Mouse (Mus musculus): ENCODE measurements around the gene Ppp1r9b. TPM values are rescaled to one million over a fixed set of nuclear protein-coding genes. Genes with fewer than 3 reads are reported as not detected.
A peak's percentile ranks its signal among the peaks of the same experiment; 100 is the strongest.

Ppp1r9b gene
- 129 TPM in 1 of 2 replicates, not detected in the other for polyA plus RNA-seq (2012; ENCODE audit: insufficient read depth, insufficient read length, low replicate concordance, missing spikeins)

GRCm38 (mm10) chr11:94990749-94991577, at the start of gene Ppp1r9b:
TSS of gene Ppp1r9b (plus strand) at chr11:94991035.
- peak; percentile 57 for TF ChIP-seq POLR2A (IDR thresholded peaks at IDR 0.05; ENCODE audit: insufficient read depth, low read depth, low read length)
- peak; percentile 61; the same call in 1 of the 2 replicates for TF ChIP-seq CTCF (IDR thresholded peaks at IDR 0.05; ENCODE audit: insufficient read depth, low read depth, low read length)
- Histone ChIP-seq H3K4me1 (ENCODE audit: control insufficient read depth, insufficient read depth, low read length) (peaks cover 44% of the 10 kb centered on the region), H3K27ac (ENCODE audit: insufficient read depth, low read depth, low read length) (peak within 1 kb of the TSS; percentile 99), H3K4me3 (ENCODE audit: insufficient read depth, low read depth, low read length) (peak within 1 kb of the TSS; percentile 92)
- WGBS = under 1% methylated on average over 56 of the region's 69 CpGs

- Histone ChIP-seq H3K4me3 (ENCODE audit: insufficient read depth, low read depth, low read length) (no peak overlapping the region), H3K4me1 (ENCODE audit: control insufficient read depth, insufficient read depth, low read length) (peaks cover 33% of the 10 kb centered on the region), H3K27ac (ENCODE audit: insufficient read depth, low read depth, low read length) (no peak overlapping the region)
- TF ChIP-seq CTCF (IDR thresholded peaks at IDR 0.05; ENCODE audit: insufficient read depth, low read depth, low read length) (no peak), POLR2A (IDR thresholded peaks at IDR 0.05; ENCODE audit: insufficient read depth, low read depth, low read length) (no peak)
- WGBS = 49% methylated on average over 9 of the region's 9 CpGs
Observed at GRCm38 (mm10) chr11:94941121-94941520, 49.7 kb upstream of the Ppp1r9b start.

GRCm38 (mm10) chr11:94941776-94942175, 49.1 kb upstream of the Ppp1r9b start:
- H3K4me1 ChIP-seq (ENCODE audit: control insufficient read depth, insufficient read depth, low read length) = peaks cover 29% of the 10 kb centered on the region
- no peak overlapping the region for H3K4me3 ChIP-seq (ENCODE audit: insufficient read depth, low read depth, low read length)
- no peak overlapping the region for H3K27ac ChIP-seq (ENCODE audit: insufficient read depth, low read depth, low read length)
- 92% methylated on average over 8 of the region's 8 CpGs for WGBS
- TF ChIP-seq CTCF (IDR thresholded peaks at IDR 0.05; ENCODE audit: insufficient read depth, low read depth, low read length) (no peak), POLR2A (IDR thresholded peaks at IDR 0.05; ENCODE audit: insufficient read depth, low read depth, low read length) (no peak)

- Histone ChIP-seq H3K27ac (ENCODE audit: insufficient read depth, low read depth, low read length) (no peak overlapping the region), H3K4me3 (ENCODE audit: insufficient read depth, low read depth, low read length) (no peak overlapping the region), H3K4me1 (ENCODE audit: control insufficient read depth, insufficient read depth, low read length) (peaks cover 25% of the 10 kb centered on the region)
- TF ChIP-seq CTCF (IDR thresholded peaks at IDR 0.05; ENCODE audit: insufficient read depth, low read depth, low read length) (no peak), POLR2A (IDR thresholded peaks at IDR 0.05; ENCODE audit: insufficient read depth, low read depth, low read length) (no peak)
- 60% methylated on average over 13 of the region's 13 CpGs for WGBS
Observed at GRCm38 (mm10) chr11:94942282-94943023, 48.4 kb upstream of the Ppp1r9b start.

GRCm38 (mm10) chr11:94943054-94943453, 47.8 kb upstream of the Ppp1r9b start:
- WGBS = 76% methylated on average over 15 of the region's 15 CpGs
- Histone ChIP-seq H3K4me3 (ENCODE audit: insufficient read depth, low read depth, low read length) (no peak overlapping the region), H3K4me1 (ENCODE audit: control insufficient read depth, insufficient read depth, low read length) (peaks cover 20% of the 10 kb centered on the region), H3K27ac (ENCODE audit: insufficient read depth, low read depth, low read length) (no peak overlapping the region)
- TF ChIP-seq POLR2A (IDR thresholded peaks at IDR 0.05; ENCODE audit: insufficient read depth, low read depth, low read length) (no peak), CTCF (IDR thresholded peaks at IDR 0.05; ENCODE audit: insufficient read depth, low read depth, low read length) (no peak)

- TF ChIP-seq POLR2A (IDR thresholded peaks at IDR 0.05; ENCODE audit: insufficient read depth, low read depth, low read length) (no peak), CTCF (IDR thresholded peaks at IDR 0.05; ENCODE audit: insufficient read depth, low read depth, low read length) (no peak)
- Histone ChIP-seq H3K4me3 (ENCODE audit: insufficient read depth, low read depth, low read length) (no peak overlapping the region), H3K4me1 (ENCODE audit: control insufficient read depth, insufficient read depth, low read length) (peaks cover 17% of the 10 kb centered on the region), H3K27ac (ENCODE audit: insufficient read depth, low read depth, low read length) (no peak overlapping the region)
- 56% methylated on average over 8 of the region's 8 CpGs for WGBS
Observed at GRCm38 (mm10) chr11:94944295-94944694, 46.5 kb upstream of the Ppp1r9b start.

- TF ChIP-seq CTCF (IDR thresholded peaks at IDR 0.05; ENCODE audit: insufficient read depth, low read depth, low read length) (no peak), POLR2A (IDR thresholded peaks at IDR 0.05; ENCODE audit: insufficient read depth, low read depth, low read length) (no peak)
- Histone ChIP-seq H3K4me3 (ENCODE audit: insufficient read depth, low read depth, low read length) (no peak overlapping the region), H3K27ac (ENCODE audit: insufficient read depth, low read depth, low read length) (no peak overlapping the region), H3K4me1 (ENCODE audit: control insufficient read depth, insufficient read depth, low read length) (peaks cover 17% of the 10 kb centered on the region)
- WGBS = 91% methylated on average over 12 of the region's 12 CpGs
Observed at GRCm38 (mm10) chr11:94945236-94945635, 45.6 kb upstream of the Ppp1r9b start.

- H3K27ac ChIP-seq (ENCODE audit: insufficient read depth, low read depth, low read length) = no peak overlapping the region
- H3K4me3 ChIP-seq (ENCODE audit: insufficient read depth, low read depth, low read length) = no peak overlapping the region
- TF ChIP-seq CTCF (IDR thresholded peaks at IDR 0.05; ENCODE audit: insufficient read depth, low read depth, low read length) (no peak), POLR2A (IDR thresholded peaks at IDR 0.05; ENCODE audit: insufficient read depth, low read depth, low read length) (no peak)
- peaks cover 8% of the 10 kb centered on the region for H3K4me1 ChIP-seq (ENCODE audit: control insufficient read depth, insufficient read depth, low read length)
- 10% methylated on average over 6 of the region's 6 CpGs for WGBS
Observed at GRCm38 (mm10) chr11:94952169-94952568, 38.7 kb upstream of the Ppp1r9b start.

GRCm38 (mm10) chr11:94955103-94955502, 35.7 kb upstream of the Ppp1r9b start:
- TF ChIP-seq POLR2A (IDR thresholded peaks at IDR 0.05; ENCODE audit: insufficient read depth, low read depth, low read length) (no peak), CTCF (IDR thresholded peaks at IDR 0.05; ENCODE audit: insufficient read depth, low read depth, low read length) (no peak)
- peaks cover 19% of the 10 kb centered on the region for H3K4me1 ChIP-seq (ENCODE audit: control insufficient read depth, insufficient read depth, low read length)
- no peak overlapping the region for H3K4me3 ChIP-seq (ENCODE audit: insufficient read depth, low read depth, low read length)
- 69% methylated on average over 9 of the region's 9 CpGs for whole genome bisulfite sequencing
- H3K27ac ChIP-seq (ENCODE audit: insufficient read depth, low read depth, low read length) = no peak overlapping the region
